Comparison of ENCODE assay signal across 13 mouse cellular contexts in genomic region chr5:101169074-101169473, GRCm38 (mm10).
"Had no signal": no experiment of that assay in that cellular context is flagged by ENCODE, and none has a peak within 500 bp of the region (broad histone marks: within the 10 kb centered on the region; RNA-seq: fewer than 3 reads in every experiment).

No protein-coding gene starts in this region.

- H3K27me3 ChIP-seq: midbrain, embryonic 12.5 days; neural tube, embryonic 12.5 days; stomach, embryonic 15.5 days had no signal

- H3K9ac ChIP-seq: lung, embryonic 14.5 days; midbrain, embryonic 12.5 days; neural tube, embryonic 12.5 days; stomach, embryonic 15.5 days had no signal

- H3K27ac ChIP-seq: midbrain, embryonic 10.5 days; midbrain, embryonic 12.5 days; neural tube, embryonic 12.5 days; stomach, embryonic 15.5 days had no signal

- DNase-seq: lung, adult 18-20 months; lung, embryonic 14.5 days; lung, postnatal 10 days; lung, postnatal 4 days; midbrain, embryonic 14.5 days; right cerebral cortex, postnatal 14 days; thymus, adult 18-20 months; thymus, postnatal 14 days; thymus, postnatal 36 days had no signal

- H3K4me3 ChIP-seq: midbrain, embryonic 10.5 days; midbrain, embryonic 12.5 days; neural tube, embryonic 12.5 days; stomach, embryonic 15.5 days had no signal

- H3K36me3 ChIP-seq: midbrain, embryonic 10.5 days; midbrain, embryonic 12.5 days; neural tube, embryonic 12.5 days; stomach, embryonic 15.5 days had no signal

- H3K4me2 ChIP-seq: lung, embryonic 14.5 days; midbrain, embryonic 12.5 days; neural tube, embryonic 12.5 days; stomach, embryonic 15.5 days had no signal

- H3K4me1 ChIP-seq: midbrain, embryonic 12.5 days; neural tube, embryonic 12.5 days had no signal

- H3K9me3 ChIP-seq: midbrain, embryonic 10.5 days; midbrain, embryonic 12.5 days; neural tube, embryonic 12.5 days; stomach, embryonic 15.5 days had no signal
